Mouse (Mus musculus) thymus, postnatal 25 days (tissue): ENCODE results near the gene Soga3.

Experiments used
- DNase-seq: peaks from one replicate; pipeline ENCODE4 v3.0.0; 2022

Gene Soga3

GRCm38 (mm10) chr10:29143566-29144335 lies at the start of gene Soga3:
TSS of gene Soga3 (plus strand) at chr10:29143839.
- no peak for DNase-seq

DNA sequence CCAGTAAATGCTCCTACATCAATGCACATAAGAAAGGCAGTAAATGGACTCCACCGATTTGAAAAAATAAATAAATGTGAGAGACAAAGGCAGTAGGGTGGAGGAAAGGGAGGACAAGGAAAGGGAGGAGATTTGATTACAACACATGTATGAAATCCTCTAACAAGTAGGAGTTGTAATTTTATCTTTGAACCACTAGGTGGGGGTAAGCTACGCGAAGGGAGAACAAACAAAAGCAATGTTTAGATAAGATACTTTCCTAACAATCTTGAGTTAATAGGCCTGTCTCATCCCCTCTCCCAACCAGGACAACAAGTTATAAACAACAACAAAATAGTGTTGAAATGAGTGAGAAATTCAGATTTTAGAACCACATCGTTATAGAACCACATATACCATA lies 36.7 kb upstream of the Soga3 start:
- no peak for DNase-seq

GRCm38 (mm10) chr10:29142556-29143105 lies 1.0 kb upstream of the Soga3 start:
- DNase-seq: no peak

- DNase-seq: no peak
Measured at GRCm38 (mm10) chr10:29144612-29145405, 1.2 kb downstream of the Soga3 start.

DNA sequence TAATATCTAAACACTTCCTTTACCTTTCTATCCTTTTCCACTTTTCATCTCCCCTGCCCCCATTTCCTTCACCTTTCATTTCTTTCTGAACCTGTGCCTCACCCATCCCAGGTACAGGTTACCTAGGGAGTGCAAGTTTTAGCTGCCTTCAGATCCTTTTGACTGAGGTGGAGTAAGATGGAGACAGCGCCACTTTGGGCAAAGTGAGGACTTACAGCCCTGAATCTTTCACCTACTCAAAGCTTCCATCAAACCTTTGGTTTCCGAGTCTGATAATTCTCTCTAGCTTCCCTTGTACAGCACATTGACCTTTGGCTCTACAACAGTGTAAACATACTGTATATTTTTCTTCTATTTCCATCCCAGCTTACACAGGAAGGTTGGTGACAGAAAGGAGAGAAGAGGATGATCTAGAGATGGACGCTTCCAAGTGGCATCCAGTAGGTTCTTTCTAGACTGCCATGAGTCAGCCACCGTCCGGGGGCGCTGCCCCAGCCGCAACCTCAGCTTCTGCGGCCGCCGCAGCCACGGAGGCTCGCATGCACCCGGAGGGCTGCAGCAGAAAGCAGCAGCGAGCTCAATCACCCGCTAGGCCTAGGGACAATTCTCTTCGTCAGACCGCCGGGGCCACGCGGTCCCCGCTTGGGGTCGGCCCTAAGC lies 2.7 kb downstream of the Soga3 start:
- DNase-seq: no peak

DNA sequence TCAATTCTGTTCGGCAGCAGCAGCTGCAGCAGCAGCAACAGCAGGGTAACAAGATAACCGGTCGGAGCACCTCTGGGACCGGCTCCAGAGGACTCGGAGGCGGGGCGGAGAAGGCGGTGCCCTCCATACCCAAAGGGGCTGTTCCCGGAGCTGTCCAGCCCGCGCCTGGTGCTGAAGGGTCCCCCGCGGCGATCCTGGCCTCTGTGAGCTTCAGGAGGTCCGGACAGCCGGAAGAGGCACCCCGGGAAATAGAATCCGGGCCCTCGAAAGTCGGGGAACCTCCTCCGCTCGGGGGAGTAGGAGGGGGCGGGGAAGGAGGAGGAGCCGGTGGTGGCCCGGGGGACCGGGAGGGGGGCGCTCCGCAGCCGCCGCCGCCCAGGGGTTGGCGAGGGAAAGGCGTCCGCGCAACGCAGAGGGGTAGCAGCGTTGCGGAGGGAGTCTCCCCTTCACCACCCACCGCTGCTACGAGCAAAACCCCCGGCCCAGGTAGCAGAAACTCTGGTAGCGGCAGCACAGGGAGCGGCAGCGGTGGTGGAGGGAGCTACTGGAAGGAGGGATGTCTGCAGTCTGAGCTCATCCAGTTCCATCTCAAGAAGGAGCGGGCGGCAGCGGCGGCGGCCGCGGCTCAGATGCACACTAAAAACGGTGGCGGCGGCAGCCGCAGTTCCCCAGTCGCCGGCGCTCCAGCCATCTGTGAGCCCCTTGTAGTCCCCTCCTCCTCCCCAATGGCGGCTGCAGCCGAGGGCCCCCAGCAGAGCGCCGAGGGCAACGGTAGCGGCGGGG lies 3.4 kb downstream of the Soga3 start:
- peak; percentile 33 for DNase-seq

DNA sequence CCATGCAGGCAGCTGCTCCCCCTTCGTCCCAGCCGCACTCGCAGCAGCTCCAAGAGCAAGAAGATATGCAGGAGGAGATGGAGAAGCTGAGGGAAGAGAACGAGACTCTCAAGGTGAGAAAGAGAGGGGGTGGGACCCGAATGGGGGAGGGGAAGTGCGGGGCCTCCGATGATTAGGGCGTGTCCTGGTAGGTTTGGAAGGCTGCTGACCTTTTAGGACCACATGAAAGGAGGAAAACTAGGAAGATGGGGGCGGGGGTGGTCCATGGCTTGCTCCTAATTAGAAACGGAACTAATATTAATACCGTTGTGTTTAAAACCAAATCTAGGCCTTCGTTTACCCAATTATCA lies 4.0 kb downstream of the Soga3 start:
- DNase-seq: no peak

GRCm38 (mm10) chr10:29148076-29148475 lies 4.4 kb downstream of the Soga3 start:
- no peak for DNase-seq

DNA sequence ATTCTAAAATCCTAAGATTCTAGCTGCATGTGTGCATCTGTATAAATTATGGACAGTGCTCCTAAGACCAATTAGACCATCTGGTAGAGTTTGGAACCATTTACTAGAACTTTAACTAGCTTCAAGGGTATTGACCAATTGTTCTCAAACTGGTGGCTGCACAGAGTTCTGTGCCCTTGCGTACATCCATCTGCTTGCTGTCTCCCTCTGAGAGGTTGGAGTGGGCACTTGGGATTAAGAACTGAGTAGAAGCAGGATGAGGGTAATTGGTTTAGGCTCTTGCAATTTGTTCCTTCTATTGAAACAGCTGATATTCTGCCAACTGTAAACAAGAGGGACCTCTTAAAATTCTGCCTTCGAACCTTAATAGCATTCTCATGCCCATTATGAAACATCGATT lies 11.7 kb downstream of the Soga3 start:
- no peak for DNase-seq

- no peak for DNase-seq
Measured at GRCm38 (mm10) chr10:29161664-29162063, 18.0 kb downstream of the Soga3 start.

GRCm38 (mm10) chr10:29173778-29174177 lies 30.1 kb downstream of the Soga3 start:
- no peak for DNase-seq

GRCm38 (mm10) chr10:29175656-29176055 lies 32.0 kb downstream of the Soga3 start:
- no peak for DNase-seq

GRCm38 (mm10) chr10:29176881-29177280 lies 33.2 kb downstream of the Soga3 start:
- no peak for DNase-seq

- DNase-seq: no peak
Measured at GRCm38 (mm10) chr10:29178003-29178402, 34.4 kb downstream of the Soga3 start.

GRCm38 (mm10) chr10:29180210-29180609 lies 36.6 kb downstream of the Soga3 start:
- no peak for DNase-seq

- DNase-seq: no peak
Measured at GRCm38 (mm10) chr10:29181046-29181445, 37.4 kb downstream of the Soga3 start.

DNA sequence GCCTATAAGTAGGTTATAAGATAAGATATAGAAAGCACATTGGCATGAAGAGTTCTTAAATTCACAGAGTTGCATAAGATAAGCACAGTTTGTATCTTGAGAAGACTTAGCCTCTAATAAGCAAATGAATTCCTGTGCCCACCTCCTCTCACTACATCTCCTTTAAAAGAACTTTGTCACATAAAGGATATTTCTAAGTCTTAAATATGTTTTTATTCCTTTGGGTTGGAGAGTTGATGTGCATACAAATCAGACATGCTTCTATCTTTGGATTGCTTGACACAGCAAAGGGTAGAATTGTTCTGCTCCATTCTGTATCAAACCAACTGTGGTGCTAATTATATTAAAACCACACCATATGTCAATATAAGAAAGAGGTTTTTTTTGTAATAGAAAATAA lies 50.1 kb downstream of the Soga3 start:
- DNase-seq: no peak

DNA sequence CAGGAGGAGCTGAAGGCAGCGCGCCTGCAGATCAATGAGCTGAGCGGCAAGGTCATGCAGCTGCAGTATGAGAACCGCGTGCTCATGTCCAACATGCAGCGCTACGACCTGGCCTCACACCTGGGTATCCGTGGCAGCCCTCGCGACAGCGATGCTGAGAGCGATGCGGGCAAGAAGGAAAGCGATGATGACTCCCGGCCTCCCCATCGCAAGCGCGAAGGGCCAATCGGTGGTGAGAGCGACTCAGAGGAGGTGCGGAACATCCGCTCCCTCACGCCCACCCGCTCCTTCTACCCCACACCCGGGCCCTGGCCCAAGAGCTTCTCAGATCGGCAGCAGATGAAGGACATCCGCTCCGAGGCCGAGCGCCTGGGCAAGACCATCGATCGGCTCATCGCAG lies 53.2 kb downstream of the Soga3 start:
- no peak for DNase-seq

DNA sequence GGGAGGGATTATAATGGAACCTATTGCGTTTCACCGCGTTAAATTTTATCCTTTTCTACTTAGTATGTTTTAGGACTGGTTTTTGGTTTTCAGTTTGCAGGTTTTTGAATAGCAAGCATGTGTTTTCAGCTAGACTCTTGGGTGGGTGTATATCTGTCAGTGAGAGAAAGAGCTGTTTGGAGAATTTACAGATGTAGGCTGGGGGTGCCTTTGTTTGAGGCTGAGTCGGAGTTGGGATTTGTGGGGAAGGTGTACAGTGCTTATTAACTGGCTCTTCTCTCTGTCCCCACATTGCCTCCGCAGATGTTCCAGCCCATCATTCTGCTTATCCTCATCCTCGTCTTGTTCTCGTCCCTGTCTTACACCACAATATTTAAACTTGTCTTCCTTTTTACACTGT lies 55.0 kb downstream of the Soga3 start, which contains the start of gene Gm49353:
Gene Gm49353 (plus strand): TSS at position 313 of the 400 bp plus-strand sequence.
- no peak for DNase-seq

DNA sequence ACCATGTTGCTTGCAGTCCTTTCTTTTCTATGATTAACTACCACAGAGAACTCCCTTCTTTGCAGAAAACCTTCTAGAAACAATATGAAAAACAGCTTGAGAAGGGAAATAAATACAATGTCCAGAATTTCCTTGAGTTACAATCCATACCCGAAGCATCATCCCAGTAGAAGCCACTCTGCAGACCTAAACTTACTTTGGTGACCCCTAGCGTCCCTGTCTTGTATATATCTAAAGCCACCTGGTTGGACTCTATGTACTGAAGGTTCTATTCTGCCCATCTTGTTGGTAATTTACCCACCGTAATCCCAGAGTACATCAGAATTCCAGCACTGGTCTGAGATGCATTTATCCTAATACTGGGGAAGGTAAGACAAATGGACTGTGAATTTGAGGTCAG lies 56.2 kb downstream of the Soga3 start:
- DNase-seq: no peak

- DNase-seq: no peak
Measured at GRCm38 (mm10) chr10:29200609-29201008, 57.0 kb downstream of the Soga3 start.

DNA sequence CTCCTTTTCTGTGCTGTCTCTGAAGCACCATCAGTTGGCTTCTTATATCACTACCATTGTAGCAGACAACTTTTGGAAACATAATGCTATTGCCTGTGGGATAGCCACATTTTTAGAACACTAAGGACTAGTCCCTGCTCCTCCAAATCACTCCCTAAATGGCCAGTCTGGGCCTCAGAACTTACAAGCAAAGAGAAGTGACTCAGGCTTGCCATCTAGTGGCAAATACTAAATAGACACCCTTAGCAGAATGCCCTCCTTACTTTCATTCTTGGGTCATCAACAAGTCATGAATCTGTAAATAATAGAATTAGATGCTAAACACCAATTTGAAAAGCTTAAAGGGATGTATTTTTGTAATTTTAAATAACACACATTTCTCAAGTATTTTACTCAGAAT lies 63.1 kb downstream of the Soga3 start:
- DNase-seq: no peak

DNA sequence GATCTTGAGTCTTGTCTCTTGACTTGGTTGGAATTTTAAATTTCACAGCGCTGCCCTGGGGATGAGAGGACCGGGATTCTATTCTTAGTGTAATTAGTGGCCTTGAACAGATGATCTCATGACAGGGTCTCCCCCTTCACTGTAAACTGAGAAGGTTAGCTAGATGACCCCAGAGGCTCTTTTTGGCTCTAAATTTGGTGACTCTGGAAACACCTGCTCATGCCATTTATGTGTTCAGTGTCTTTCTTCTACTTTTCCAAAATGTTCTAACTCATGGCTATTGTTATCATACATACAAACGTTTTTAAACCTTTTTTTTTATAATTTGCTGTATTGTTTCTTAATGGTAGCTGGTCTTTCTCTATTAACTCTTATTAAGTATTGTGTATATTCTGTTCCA lies 65.1 kb downstream of the Soga3 start:
- no peak for DNase-seq
